Mouse (Mus musculus): ENCODE data around the gene Vmn1r236.

Gene Vmn1r236

DNA sequence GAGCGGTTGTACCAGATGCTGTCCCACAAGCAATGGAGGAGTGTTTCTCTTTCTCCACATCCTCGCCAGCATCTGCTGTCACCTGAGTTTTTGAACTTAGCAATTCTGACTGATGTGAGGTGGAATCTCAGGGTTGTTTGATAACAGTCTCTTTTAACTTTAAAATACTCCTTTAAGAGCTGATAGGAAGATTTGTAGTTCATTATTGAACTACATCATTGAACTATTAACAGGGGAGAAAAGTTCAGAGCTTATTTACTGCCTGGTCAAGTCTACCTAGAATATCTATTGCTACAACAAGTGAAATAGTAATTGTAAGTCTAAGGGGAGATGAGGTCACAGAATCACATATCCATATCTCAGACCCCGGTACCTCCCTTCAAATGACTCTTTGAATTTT, at the start of gene Vmn1r236:
TSS of gene Vmn1r236 (plus strand) at position 301 of the 400 bp plus-strand sequence.
- in situ Hi-C loops (cut with MseI, MboI): no loop called here

DNA sequence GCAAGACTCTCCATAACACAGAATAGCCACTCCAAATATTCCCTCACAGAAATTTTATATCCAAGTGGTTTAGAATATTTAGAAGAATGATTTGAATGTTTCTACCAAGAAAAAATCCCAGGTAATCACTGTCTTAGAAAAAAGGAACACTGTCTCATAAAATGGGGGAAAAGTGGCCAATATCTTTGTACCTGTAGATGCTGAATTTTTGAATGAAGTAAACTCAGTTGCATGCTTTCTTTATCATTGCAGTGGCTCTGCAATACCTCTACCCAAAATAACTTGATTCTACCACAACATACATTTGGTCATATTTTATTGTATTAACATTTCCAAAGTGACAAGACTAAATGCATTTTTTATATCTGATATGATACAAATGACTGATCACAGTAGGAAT, 26.6 kb upstream of the Vmn1r236 start, which contains the start of gene Vmn1r235:
TSS of gene Vmn1r235 (plus strand) at position 301 of the 400 bp plus-strand sequence.
- in situ Hi-C loops (cut with MseI, MboI): no loop called here

DNA sequence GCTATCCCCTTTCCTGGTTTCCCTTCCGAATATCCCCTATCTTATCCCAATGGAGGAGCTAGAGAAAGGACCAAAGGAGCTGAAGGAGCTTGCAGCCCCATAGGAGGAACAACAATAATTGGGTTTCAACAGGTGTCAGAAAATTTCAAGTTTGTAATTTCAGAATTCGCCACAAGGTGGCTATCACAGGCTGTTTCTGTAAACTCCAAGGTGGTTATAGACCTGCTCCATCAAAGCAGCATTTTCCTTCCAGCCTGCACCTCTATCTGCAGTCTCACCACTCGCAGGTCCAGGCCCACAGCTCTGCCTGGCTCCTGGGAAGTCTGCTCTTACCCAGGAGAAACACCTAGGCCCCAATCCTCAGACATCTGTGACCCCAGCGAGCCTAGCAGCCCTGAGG, 10.6 kb upstream of the Vmn1r236 start:
- in situ Hi-C loops (cut with MseI, MboI): loop anchor here (10.0 kb wide), 1 partner anchor 153 kb away; the partner anchor contains the start of gene Zfp54 (in 2 of the 2)

DNA sequence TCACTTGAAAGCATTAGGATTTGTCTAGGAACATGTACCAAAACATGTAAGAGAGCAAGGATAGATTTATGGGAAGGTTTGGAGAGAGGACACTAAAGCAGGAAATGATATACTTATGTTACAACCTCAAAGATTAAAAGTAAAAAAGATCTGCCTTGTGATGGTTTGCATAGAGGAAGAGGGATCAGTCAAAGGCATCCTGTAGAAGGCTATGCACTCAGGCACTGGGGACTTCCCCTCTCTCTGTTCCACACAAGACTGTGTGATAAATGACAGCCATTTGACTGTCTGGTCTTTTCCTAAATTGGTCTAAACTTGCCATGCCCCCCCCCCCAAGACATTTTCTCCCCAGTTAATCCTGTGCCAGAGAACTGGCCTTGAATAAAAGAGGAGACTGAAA, 1.7 kb downstream of the Vmn1r236 start:
- in situ Hi-C loops (cut with MseI, MboI): no loop called here

DNA sequence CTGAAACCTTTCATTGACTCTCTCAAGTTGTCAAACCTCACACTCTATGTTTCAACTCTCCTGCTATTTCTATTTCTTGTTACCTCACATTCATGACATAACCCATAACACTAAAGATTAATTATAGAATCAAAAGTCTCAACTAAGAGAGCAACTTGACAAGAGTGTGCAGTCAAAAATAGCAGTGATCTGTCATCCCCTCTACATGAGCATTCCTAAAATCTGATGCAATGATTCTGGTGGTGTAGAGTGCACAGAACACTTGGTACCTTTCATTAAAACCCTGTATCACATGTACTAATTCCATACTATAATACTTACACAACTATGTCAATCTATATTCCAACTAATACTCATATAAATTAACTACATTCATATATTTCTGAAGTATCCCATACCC, 7.0 kb downstream of the Vmn1r236 start:
- in situ Hi-C loops (cut with MseI, MboI): no loop called here

DNA sequence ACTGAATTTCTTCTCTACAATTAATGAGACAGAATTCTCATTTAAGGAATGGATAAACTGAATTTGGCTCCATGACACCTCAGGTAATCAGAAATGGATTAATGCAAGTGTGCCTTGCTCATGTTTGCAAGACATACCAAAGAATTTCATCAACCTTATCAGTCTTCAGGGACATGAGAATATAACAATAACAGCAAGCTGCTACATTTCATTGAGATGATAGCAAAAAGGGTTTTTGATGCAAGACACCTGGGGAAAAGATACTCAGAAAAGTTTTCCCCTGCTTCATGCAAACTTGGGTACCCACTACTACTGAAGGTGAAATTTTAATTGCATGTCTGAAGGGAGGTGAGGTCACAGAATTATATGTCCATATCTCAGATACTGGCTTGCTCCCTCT, 28.8 kb downstream of the Vmn1r236 start, which contains the start of gene Vmn1r237:
TSS of gene Vmn1r237 (plus strand) at position 301 of the 400 bp plus-strand sequence.
- in situ Hi-C loops (cut with MseI, MboI): no loop called here
